Mouse (Mus musculus) kidney, embryonic 15.5 days (tissue): Measurements from ENCODE around the gene Tapt1. TPM values are rescaled to one million over a fixed set of nuclear protein-coding genes. Genes with fewer than 3 reads are reported as not detected.
"Not testable (repeated sequence)": the region's sequence is repeated elsewhere in the genome, so short reads cannot be mapped to it uniquely, and the experiment has no call there.

Experiments used
- ATAC-seq: fragments of 200-750 bp; cut with Nextera tagmentation; replicated peaks from 2 replicates; pipeline ENCODE4 v1.8.0; 2017; ENCODE audit warnings: moderate TSS enrichment; ENCODE audit not compliant: low FRiP score
- H3K27ac ChIP-seq: fragments of 300-500 bp; sonication (generic); 2 replicates; pipeline ENCODE4 v1.5.1; 2015; ENCODE audit warnings: mild to moderate bottlenecking, inconsistent platforms
- H3K27me3 ChIP-seq: fragments of 300-500 bp; sonication (generic); 2 replicates; pipeline ENCODE4 v1.6.1; 2015; ENCODE audit warnings: inconsistent platforms
- H3K36me3 ChIP-seq: fragments of 300-500 bp; sonication (generic); 2 replicates; pipeline ENCODE4 v1.6.1; 2015; ENCODE audit warnings: inconsistent platforms
- H3K4me1 ChIP-seq: fragments of 300-500 bp; sonication (generic); 2 replicates; pipeline ENCODE4 v1.6.1; 2015; ENCODE audit warnings: inconsistent platforms
- H3K4me2 ChIP-seq: fragments of 300-500 bp; sonication (generic); 2 replicates; pipeline ENCODE4 v1.6.1; 2015; ENCODE audit warnings: moderate library complexity, mild to moderate bottlenecking, inconsistent platforms
- H3K4me3 ChIP-seq: fragments of 300-500 bp; sonication (generic); replicated peaks from 2 replicates; pipeline ENCODE4 v1.5.1; 2015; ENCODE audit warnings: mild to moderate bottlenecking, inconsistent platforms
- H3K9ac ChIP-seq: fragments of 300-500 bp; sonication (generic); 2 replicates; pipeline ENCODE4 v1.6.1; 2015; ENCODE audit warnings: mild to moderate bottlenecking, inconsistent platforms
- H3K9me3 ChIP-seq: fragments of 300-500 bp; sonication (generic); replicated peaks from 2 replicates; pipeline ENCODE4 v1.6.1; 2016; ENCODE audit warnings: inconsistent platforms
- WGBS: fragments of 180-500 bp; shearing (Covaris S2); methylation state at CpG from one replicate; pipeline ENCODE4 v1.1.7; 2015; ENCODE audit warnings: mixed read lengths; 5-methylcytosine and 5-hydroxymethylcytosine counted together
- polyA plus RNA-seq: library from polyadenylated mRNA; unstranded; fragments of >200 nt; fragmentation: Nextera tagmentation; extraction: Ambion mirVana; gene quantifications from 2 replicates; pipeline ENCODE4 v1.2.1, GENCODE M21; 2015

Gene Tapt1
- polyA plus RNA-seq, 1 experiment from 2014 or later, result 28.5 TPM

- H3K27me3 ChIP-seq, result no peaks in the 10 kb centered on the region
- no peaks in the 10 kb centered on the region for H3K36me3 ChIP-seq
- H3K4me2 ChIP-seq, result no peak overlapping the region
- peak; percentile 50 for ATAC-seq
- WGBS, result 58% methylated on average over 4 of the region's 4 CpGs
- no peak overlapping the region for H3K4me3 ChIP-seq
- no peak overlapping the region for H3K9ac ChIP-seq
- H3K4me1 ChIP-seq, result peaks cover 8% of the 10 kb centered on the region; the same call in 1 of the 2 replicates
- H3K27ac ChIP-seq, result peak overlapping the region; percentile 37
- H3K9me3 ChIP-seq, result 0 out of 2 replicates have a peak, but pooled peaks cover 4% of the 10 kb centered on the region
These were observed 74.9 kb downstream of the Tapt1 start for GRCm38 (mm10) chr5:44151327-44152051.

GRCm38 (mm10) chr5:44147732-44148131 is 78.7 kb downstream of the Tapt1 start:
- Histone ChIP-seq H3K9ac (no peak overlapping the region), H3K27me3 (no peaks in the 10 kb centered on the region), H3K4me3 (no peak overlapping the region), H3K9me3 (0 out of 2 replicates have a peak, but pooled peaks cover 4% of the 10 kb centered on the region), H3K4me1 (peaks cover 8% of the 10 kb centered on the region; the same call in 1 of the 2 replicates), H3K4me2 (no peak overlapping the region), H3K27ac (no peak overlapping the region), H3K36me3 (no peaks in the 10 kb centered on the region)
- WGBS, result 84% methylated on average over 3 of the region's 3 CpGs
- ATAC-seq, result no peak

DNA sequence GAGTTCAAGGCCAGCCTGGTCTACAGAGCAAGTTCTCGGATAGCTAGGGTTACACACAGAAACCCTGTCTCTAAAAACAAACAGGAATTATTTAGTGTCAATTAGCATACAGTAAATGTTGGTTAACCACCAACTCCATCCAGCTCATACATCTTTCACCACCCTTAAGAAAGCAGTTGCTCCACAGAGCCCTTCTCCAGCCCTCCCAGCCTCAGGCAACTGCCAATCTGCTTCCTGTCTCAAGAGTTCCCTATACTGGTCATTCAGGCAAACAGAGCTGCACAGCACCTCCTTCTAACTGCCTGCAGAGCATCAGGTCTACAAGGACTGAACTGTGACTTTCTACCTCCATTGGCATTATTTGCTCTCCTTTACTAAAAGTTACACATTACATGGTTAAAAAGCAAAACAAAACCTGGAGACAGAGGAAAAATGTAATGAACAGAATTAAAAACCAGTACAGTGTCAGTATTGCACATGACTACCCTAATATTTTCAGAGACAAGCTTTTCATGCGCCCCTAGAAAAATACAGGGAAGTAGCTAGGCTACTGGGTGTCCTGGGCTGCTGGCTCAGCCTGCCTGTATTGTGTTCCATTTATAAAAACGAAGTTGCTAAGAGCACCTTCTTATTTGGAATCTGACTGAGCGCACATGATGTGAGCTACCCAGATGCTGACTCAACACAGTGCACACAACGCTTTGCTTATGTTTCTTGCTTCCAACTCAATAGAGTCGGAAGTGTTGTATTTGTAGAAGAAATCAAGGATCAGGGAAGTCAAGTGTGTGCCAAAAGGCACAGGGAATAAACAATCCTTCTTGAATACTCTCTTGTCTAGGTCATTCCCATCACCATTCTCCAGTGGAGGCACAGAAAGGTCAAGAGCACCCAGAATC is 79.7 kb downstream of the Tapt1 start:
- no peaks in the 10 kb centered on the region for H3K36me3 ChIP-seq
- 0 out of 2 replicates have a peak, but pooled peaks cover 4% of the 10 kb centered on the region for H3K9me3 ChIP-seq
- no peak overlapping the region for H3K4me3 ChIP-seq
- 82% methylated on average over 6 of the region's 6 CpGs for WGBS
- H3K4me1 ChIP-seq, result peaks cover 6% of the 10 kb centered on the region; the same call in 1 of the 2 replicates
- no peak overlapping the region for H3K4me2 ChIP-seq
- ATAC-seq, result no peak
- H3K27me3 ChIP-seq, result no peaks in the 10 kb centered on the region
- H3K9ac ChIP-seq, result no peak overlapping the region
- H3K27ac ChIP-seq, result no peak overlapping the region

DNA sequence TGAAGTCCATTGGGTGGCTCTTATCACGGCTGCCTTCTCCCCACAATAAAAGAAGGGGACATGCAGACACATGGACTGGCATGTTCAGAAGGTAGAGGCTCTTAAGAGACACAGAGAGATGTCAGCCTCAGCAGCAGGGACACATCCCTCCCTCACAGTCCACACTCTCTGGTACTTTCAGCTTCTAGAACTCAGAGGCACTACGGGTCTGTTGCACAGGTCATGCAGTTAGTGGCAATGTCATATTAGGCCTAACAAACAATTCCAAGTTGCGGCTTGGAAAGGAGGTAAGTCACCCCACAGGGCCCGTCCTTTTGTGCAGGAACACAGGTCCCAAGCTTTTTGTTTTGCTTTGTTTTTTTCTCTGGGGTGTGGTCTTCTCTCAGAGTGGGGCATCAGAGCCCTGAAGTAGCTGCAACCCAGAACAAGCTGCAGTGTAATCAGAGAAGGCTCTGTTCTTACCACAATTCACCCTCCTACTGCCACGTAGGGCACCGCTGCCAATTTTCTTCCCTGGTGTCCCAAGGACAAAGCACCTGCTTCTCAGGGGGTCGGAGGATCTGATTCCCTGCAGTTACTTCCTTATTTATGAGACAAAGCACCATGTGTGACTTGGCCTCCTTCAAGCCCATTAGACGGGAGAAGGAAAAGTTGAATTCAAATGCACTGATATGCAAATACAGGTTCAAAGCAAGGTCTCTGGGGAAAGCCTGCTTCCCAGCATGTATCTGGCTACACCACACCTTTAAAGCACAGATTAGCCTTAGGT is 82.8 kb downstream of the Tapt1 start:
- ATAC-seq, result no peak
- no peak overlapping the region for H3K9ac ChIP-seq
- no peaks in the 10 kb centered on the region for H3K4me1 ChIP-seq
- no peaks in the 10 kb centered on the region for H3K36me3 ChIP-seq
- no peaks in the 10 kb centered on the region for H3K9me3 ChIP-seq
- H3K4me2 ChIP-seq, result no peak overlapping the region
- H3K4me3 ChIP-seq, result no peak overlapping the region
- WGBS, result 41% methylated on average over 8 of the region's 8 CpGs
- no peak overlapping the region for H3K27ac ChIP-seq
- no peaks in the 10 kb centered on the region for H3K27me3 ChIP-seq

GRCm38 (mm10) chr5:44127487-44127886 is 98.9 kb downstream of the Tapt1 start:
- 74% methylated on average over 4 of the region's 4 CpGs for WGBS
- Histone ChIP-seq H3K4me2 (no peak overlapping the region), H3K27me3 (no peaks in the 10 kb centered on the region), H3K27ac (no peak overlapping the region), H3K4me1 (no peaks in the 10 kb centered on the region), H3K9ac (no peak overlapping the region), H3K36me3 (no peaks in the 10 kb centered on the region), H3K4me3 (no peak overlapping the region), H3K9me3 (no peaks in the 10 kb centered on the region)
- no peak for ATAC-seq

- not testable (repeated sequence) for H3K9me3 ChIP-seq, H3K4me2 ChIP-seq, H3K4me3 ChIP-seq, H3K27ac ChIP-seq, H3K36me3 ChIP-seq, ATAC-seq, H3K9ac ChIP-seq, H3K4me1 ChIP-seq, H3K27me3 ChIP-seq
- 92% methylated on average over 8 of the region's 8 CpGs for WGBS
These were observed 99.9 kb downstream of the Tapt1 start for GRCm38 (mm10) chr5:44126574-44126973.

Other genes with a start within 250 kb of the Tapt1 start
- gene Fgfbp1, start 244.8 kb downstream of the Tapt1 start, polyA plus RNA-seq, result 5.1 and 6.6 TPM in 2 replicates
- 78.1 and 79.1 TPM in 2 replicates for gene Prom1, start 124.6 kb downstream of the Tapt1 start, polyA plus RNA-seq